Mouse (Mus musculus): ENCODE results near the gene Hist2h2aa2. TPM values are rescaled to one million over a fixed set of nuclear protein-coding genes. Genes with fewer than 3 reads are reported as not detected.
"Not testable (repeated sequence)": the region's sequence is repeated elsewhere in the genome, so short reads cannot be mapped to it uniquely, and the experiment has no call there.

The Hist2h2aa2 gene
- polyA plus RNA-seq, 1 experiment from 2014 or later, result 21.3 TPM

DNA sequence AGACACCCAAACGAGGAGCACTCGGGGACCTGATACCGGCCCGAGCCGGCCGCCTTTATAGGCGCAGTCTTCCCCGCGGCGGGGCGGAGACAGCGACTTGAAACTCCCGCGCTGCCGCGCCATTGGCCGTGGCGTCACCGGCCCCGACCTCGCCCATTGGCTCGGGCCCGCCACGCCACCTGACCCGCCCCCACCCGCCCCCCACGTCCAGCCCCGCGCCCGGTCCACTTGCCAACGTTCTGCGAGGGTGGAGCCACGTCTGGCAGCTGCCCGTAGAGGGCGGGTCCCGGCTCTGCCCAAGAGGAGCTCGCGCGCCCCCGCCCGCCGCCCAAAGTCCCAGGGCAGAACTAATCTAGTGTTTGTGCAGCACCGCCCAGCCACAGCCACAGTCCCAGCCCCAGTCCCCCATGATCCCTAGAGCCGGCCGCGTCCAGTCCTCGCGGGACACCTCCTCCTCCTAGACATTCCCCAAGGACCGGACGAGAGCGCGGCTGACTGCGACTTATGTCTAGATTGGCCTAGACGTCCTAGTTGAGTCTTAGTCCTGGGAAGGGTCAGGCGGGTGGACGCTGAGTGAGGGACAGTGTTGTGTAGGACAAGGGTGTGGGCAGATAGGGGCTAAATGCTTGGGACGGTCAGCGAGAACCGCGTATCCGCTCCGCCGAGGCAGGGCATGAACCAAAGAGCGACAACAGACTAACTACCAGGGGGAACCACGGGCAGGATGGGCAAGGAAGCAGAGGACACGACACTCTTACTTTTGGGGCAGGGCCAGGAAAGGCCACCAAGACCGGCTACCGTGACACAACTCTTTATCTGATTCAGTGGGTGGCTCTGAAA lies 902 bp downstream of the Hist2h2aa2 start, which contains the start of gene Hist2h3c2:
Gene Hist2h3c2, minus strand, starts transcription at position 174 of the 840 bp plus-strand sequence.
- H3K36me3 ChIP-seq; H3K9me3 ChIP-seq; H3K27me3 ChIP-seq (ENCODE audit: insufficient read depth, poor library complexity, severe bottlenecking); DNase-seq (ENCODE audit: low spot score): not testable (repeated sequence)
- Histone ChIP-seq H3K27ac (peak within 1 kb of the TSS; percentile 84), H3K4me1 (peaks cover 21% of the 10 kb centered on the region), H3K4me3 (peak within 1 kb of the TSS; percentile 64)
- WGBS, result under 1% methylated on average over 11 of the region's 68 CpGs

DNA sequence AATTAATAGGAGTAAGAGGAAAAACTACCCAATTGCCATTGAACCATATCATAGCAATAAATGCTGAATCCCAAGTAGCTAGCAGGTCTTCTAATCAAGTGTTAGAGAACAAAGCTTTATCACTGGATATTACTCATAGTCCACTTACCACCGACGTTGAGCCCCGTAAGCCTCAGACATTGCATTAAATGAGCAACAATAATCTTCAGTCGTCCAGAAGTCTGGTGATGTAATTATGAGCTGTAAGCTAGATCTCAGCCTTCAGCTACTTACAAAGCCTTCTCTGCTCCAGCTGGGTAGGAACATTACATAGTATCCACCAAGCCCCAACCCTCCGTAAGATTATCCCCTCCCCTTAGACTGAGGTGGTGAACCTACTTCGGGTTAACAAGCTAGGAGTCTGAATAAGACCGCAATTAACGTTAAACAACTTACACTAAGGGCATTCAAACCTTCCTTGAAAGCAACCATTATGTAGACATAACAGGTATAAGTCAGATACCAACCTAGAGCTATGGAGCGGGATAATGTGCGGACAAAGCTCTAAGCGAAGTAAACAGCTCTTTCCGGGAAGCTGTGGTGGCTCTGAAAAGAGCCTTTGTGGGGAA lies 2.1 kb downstream of the Hist2h2aa2 start:
- H3K27ac ChIP-seq, result peak overlapping the region; percentile 84
- no peaks in the 10 kb centered on the region for H3K9me3 ChIP-seq
- H3K36me3 ChIP-seq, result no peaks in the 10 kb centered on the region
- 2% methylated on average over 12 of the region's 12 CpGs for WGBS
- peak overlapping the region; percentile 64 for H3K4me3 ChIP-seq
- DNase-seq (ENCODE audit: low spot score), result no peak
- no peaks in the 10 kb centered on the region for H3K27me3 ChIP-seq (ENCODE audit: insufficient read depth, poor library complexity, severe bottlenecking)
- H3K4me1 ChIP-seq, result peaks cover 15% of the 10 kb centered on the region; the same call in 1 of the 2 replicates

DNA sequence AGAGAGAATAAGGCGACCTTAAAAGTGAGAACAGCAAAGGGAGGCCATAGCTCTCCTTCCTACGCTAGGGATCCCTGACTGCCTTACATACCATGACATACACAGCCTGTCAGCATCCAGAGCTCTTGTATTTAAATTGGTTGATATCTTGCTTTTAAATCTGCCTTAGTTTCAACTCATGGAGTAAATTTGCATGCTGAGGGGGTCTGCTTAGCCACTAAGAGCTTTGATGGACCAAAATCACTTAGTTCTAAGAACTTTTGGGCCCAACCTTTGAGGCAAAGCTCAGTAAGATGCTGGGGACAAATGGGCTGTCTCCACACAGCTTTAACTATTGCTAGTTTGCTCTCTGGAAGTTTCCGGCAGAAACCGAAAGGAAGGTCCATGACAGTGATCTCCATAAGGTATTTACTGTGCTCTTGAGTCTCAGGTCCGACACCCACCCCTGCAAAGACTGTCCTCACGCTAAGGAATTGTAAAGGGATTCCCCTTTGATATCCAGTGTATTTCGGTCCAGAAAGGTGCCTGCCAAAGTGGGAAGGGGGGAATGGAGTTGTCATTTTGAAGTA lies 2.7 kb downstream of the Hist2h2aa2 start:
- H3K4me3 ChIP-seq, result peak overlapping the region; percentile 64
- H3K27me3 ChIP-seq (ENCODE audit: insufficient read depth, poor library complexity, severe bottlenecking), result no peaks in the 10 kb centered on the region
- DNase-seq (ENCODE audit: low spot score), result no peak
- no peaks in the 10 kb centered on the region for H3K9me3 ChIP-seq
- H3K27ac ChIP-seq, result peak overlapping the region; percentile 84
- peaks cover 15% of the 10 kb centered on the region; the same call in 1 of the 2 replicates for H3K4me1 ChIP-seq
- H3K36me3 ChIP-seq, result no peaks in the 10 kb centered on the region
- WGBS, result 28% methylated on average over 7 of the region's 7 CpGs

DNA sequence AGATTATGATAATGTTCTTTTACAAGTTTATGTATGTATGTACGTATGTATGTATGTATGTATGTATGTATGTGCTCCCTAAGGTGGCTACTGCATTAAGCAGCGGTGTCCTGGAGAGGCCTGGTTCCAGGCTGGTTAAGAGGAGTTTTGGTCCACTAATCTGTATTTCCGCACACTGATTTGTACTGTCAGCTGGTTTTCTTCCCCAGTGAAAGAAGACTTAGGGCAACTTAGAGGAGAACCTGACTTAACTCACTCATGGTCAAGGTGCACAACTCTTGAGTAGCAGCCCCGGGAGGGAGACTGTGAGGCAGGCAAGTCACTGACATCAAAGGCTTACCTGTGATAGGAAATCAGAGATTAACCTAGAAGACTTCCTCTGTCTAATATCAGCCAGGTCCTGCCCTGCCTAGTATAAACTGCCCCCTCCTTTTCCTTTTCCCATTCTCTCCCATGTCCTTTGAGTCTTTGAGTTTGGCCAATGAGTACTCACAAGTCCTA lies 3.2 kb downstream of the Hist2h2aa2 start:
- Histone ChIP-seq H3K4me1 (peaks cover 15% of the 10 kb centered on the region; the same call in 1 of the 2 replicates), H3K36me3 (no peaks in the 10 kb centered on the region), H3K9me3 (no peaks in the 10 kb centered on the region), H3K27me3 (ENCODE audit: insufficient read depth, poor library complexity, severe bottlenecking) (no peaks in the 10 kb centered on the region), H3K27ac (peak overlapping the region; percentile 84; the same call in 1 of the 2 replicates), H3K4me3 (peak overlapping the region; percentile 64)
- DNase-seq (ENCODE audit: low spot score), result peak; percentile 77
- WGBS, result 77% methylated on average over 4 of the region's 4 CpGs

DNA sequence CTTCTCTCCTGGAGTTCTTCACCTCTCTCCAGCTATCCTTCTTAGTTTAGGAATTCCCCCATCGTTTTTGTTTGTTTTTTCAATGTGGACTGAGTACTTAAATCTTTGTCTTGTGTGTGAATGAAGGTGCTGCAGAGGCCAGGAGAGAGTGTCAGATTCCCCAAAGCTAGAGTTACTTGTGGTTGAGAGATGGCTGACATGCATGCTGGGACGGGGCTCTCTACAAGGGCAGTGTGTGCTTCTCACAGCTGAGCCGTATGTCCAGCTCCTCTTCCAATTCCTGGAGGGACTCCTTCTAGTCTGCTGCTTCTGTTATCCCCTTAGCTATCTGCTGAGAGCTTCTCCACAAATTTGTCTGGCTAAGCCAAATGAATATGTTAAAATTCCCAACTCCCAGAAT lies 4.2 kb downstream of the Hist2h2aa2 start:
- 47% methylated on average over 3 of the region's 3 CpGs for WGBS
- Histone ChIP-seq H3K27me3 (ENCODE audit: insufficient read depth, poor library complexity, severe bottlenecking) (no peaks in the 10 kb centered on the region), H3K4me1 (peaks cover 17% of the 10 kb centered on the region; the same call in 1 of the 2 replicates), H3K36me3 (no peaks in the 10 kb centered on the region), H3K4me3 (no peak overlapping the region), H3K9me3 (no peaks in the 10 kb centered on the region), H3K27ac (no peak overlapping the region)
- DNase-seq (ENCODE audit: low spot score), result no peak

DNA sequence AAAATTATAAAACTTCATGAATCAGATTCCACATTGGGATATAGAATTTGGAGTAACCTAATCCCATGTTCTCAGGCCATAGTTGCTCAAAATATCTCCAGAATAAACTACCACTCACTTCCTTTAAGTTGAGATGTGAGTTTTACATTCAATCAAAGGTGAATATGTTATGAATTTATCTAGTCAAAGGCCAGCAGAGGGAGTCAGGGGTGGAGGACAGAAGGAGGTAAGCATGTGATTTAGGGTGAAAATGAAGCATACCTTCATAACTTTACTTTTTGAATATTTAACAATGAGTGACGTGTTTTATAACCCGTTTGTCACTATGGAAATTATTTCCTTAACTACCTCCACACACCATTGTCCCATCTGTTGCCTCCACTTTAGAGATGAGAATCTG lies 5.2 kb downstream of the Hist2h2aa2 start:
- H3K9me3 ChIP-seq, result no peaks in the 10 kb centered on the region
- no peaks in the 10 kb centered on the region for H3K27me3 ChIP-seq (ENCODE audit: insufficient read depth, poor library complexity, severe bottlenecking)
- no peaks in the 10 kb centered on the region for H3K36me3 ChIP-seq
- DNase-seq (ENCODE audit: low spot score), result no peak
- H3K4me1 ChIP-seq, result peaks cover 14% of the 10 kb centered on the region; the same call in 1 of the 2 replicates
- no peak overlapping the region for H3K27ac ChIP-seq
- 74% methylated on average over 2 of the region's 2 CpGs for WGBS
- H3K4me3 ChIP-seq, result no peak overlapping the region

DNA sequence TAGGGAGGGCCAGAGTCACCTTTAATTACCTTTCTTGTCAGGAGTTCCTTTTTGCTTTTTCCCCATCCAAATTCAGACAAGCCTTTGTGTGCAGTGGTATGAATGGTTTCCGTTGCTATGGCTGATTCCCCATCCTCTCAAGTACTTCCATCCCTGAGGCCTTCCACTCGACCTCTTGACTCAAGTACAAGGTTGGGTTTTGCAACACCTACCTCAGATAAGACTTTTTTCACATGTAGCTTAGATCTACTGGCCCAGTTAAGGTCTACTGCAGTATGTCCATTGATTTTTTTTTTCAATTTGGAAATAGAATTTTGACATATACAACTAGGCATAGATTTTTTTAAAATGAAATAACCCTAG lies 8.3 kb downstream of the Hist2h2aa2 start:
- no peak for DNase-seq (ENCODE audit: low spot score)
- H3K9me3 ChIP-seq, result no peaks in the 10 kb centered on the region
- H3K27me3 ChIP-seq (ENCODE audit: insufficient read depth, poor library complexity, severe bottlenecking), result no peaks in the 10 kb centered on the region
- H3K27ac ChIP-seq, result no peak overlapping the region
- H3K4me1 ChIP-seq, result peaks cover 12% of the 10 kb centered on the region
- no peaks in the 10 kb centered on the region for H3K36me3 ChIP-seq
- H3K4me3 ChIP-seq, result no peak overlapping the region
- WGBS, result 49% methylated on average over 2 of the region's 2 CpGs

DNA sequence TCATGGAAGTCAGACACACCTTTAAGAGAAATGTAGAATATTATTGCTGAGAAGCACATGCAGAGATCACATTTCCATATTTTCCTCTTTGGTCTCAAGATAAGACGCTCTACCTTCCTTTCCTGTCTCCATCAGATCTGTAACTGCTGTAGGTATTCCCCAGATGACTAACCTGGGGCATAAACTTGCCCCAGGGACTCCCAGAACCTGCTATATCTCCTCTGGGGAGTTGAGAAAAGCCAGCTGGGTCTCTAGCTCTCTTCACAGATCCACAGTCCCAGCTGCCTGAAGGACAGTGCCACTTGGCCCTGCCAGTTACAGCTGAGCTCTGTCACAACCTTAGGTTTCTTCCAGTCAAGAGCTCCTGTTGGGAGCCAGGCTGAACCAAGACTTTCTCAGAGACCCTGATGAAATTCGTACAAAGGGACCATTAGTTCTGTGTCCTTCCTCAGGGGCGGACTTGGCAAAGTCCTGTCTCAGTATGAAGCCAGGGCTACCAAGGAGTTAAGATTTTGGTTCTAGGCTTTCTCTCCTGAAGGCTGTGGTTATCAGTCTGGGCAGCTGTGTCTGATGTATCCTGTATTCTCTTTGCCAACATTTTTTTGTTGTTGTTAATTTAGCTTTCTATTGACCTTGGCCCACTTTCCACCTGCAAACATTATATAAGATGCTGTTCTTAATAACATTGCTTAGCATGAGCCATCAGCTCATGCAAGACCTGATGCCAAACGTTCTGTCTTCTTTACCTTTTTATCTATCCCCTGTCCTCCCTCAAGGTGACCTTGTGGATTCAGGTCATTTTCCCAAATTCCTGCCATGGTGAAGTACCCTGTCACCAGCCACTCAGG lies 8.9 kb downstream of the Hist2h2aa2 start:
- 64% methylated on average over 4 of the region's 4 CpGs for WGBS
- Histone ChIP-seq H3K4me1 (peaks cover 17% of the 10 kb centered on the region), H3K36me3 (no peaks in the 10 kb centered on the region), H3K27me3 (ENCODE audit: insufficient read depth, poor library complexity, severe bottlenecking) (no peaks in the 10 kb centered on the region), H3K27ac (no peak overlapping the region), H3K4me3 (no peak overlapping the region), H3K9me3 (no peaks in the 10 kb centered on the region)
- no peak for DNase-seq (ENCODE audit: low spot score)

DNA sequence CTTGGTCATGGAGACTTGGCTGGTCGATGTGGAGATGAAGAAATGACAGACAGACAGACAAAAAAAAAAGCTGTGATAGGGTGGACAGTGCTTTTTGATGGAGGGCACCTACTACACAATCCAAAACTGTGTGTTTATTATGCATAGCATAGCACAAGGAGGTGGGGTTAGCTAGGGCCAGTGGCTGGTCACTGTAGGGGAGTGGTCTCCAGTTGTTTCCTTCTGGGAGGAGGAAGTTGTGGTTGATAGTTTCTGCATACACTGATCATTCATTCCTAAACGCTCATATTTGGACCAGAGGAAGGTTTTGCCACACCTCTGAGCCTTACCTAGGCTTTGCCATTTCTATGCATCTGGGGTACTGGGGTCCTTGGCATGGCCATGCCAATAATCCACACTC lies 9.7 kb downstream of the Hist2h2aa2 start:
- H3K27ac ChIP-seq, result no peak overlapping the region
- H3K27me3 ChIP-seq (ENCODE audit: insufficient read depth, poor library complexity, severe bottlenecking), result no peaks in the 10 kb centered on the region
- H3K36me3 ChIP-seq, result no peaks in the 10 kb centered on the region
- 64% methylated on average over 2 of the region's 2 CpGs for WGBS
- peaks cover 24% of the 10 kb centered on the region for H3K4me1 ChIP-seq
- DNase-seq (ENCODE audit: low spot score), result no peak
- no peaks in the 10 kb centered on the region for H3K9me3 ChIP-seq
- no peak overlapping the region for H3K4me3 ChIP-seq

DNA sequence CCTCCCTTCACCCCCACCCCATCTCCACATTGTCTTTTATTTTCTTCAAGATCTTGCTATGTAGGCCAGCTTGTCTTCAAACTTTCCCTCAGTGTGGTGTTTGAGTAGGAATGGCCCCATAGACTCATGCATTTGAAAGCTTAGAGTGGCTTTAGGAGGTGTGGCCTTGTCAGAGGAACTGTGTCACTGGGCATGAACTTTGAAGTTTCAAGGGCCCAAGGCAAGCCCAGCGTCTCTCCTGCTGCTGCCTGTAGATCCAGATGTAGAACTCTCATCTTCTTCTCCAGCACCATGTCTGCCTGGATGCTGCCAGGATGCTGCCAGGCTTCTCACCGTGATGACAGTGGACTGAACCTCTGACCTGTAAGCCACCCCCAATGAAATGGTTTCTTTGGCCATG lies 11.2 kb downstream of the Hist2h2aa2 start:
- 58% methylated on average over 2 of the region's 2 CpGs for WGBS
- DNase-seq (ENCODE audit: low spot score), result no peak

DNA sequence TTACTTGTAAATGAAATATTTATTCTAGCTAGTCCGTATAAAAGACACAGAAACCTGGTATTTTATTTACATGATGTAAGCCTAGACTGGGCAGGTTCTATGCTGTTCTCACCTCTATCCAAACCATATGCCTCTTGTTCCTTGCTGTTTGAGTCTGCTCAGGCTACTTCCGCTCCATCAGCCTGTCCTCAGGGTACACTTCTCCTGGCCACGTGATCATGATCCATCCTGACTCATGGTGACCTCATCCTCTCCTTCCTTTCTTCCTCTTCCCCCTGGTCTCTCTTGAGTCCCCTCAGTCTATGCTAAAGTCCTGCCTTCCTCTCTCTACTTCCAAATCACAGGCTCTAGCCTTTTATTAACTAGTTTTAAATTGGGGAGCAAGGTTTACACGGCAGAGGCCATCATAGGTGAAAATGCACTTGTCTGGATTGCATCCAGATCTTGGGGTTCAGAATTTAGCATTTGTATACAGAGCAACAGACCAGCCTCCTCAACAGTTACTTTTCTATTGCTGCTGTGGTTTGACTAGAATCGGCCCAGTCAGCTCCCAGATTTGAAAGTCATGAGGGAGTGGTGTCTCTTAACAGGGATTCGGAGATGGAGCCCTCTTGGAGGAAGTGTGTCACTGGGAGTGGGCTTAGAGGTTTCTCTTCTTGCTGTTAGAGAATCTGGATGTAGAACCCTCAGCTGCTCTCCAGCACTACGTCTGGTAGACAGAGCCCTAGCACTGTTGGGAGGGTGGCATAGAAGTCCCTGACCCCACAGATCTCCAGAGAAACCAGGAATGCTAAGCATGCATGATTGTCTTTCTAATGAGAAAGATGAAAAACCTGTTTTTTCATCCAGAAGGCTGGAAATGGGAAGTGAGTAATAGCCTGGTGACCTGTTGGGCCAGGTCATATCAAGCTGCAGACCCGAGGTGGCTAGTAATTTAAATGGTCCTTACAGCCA lies 13.1 kb downstream of the Hist2h2aa2 start:
- Histone ChIP-seq H3K36me3 (no peaks in the 10 kb centered on the region), H3K4me3 (no peak overlapping the region), H3K27me3 (ENCODE audit: insufficient read depth, poor library complexity, severe bottlenecking) (no peaks in the 10 kb centered on the region), H3K27ac (0 out of 2 replicates have a peak overlapping the region, but pooled peaks have one; percentile 59), H3K9me3 (no peaks in the 10 kb centered on the region), H3K4me1 (peaks cover 39% of the 10 kb centered on the region)
- DNase-seq (ENCODE audit: low spot score), result no peak
- 69% methylated on average over 8 of the region's 8 CpGs for whole genome bisulfite sequencing

More for the DNA sequence above, 11.2 kb downstream of the Hist2h2aa2 start:
- Histone ChIP-seq H3K27me3 (ENCODE audit: insufficient read depth, poor library complexity, severe bottlenecking) (no peaks in the 10 kb centered on the region), H3K36me3 (no peaks in the 10 kb centered on the region), H3K27ac (no peak overlapping the region), H3K9me3 (no peaks in the 10 kb centered on the region), H3K4me1 (peaks cover 33% of the 10 kb centered on the region), H3K4me3 (no peak overlapping the region)

Measured in heart, embryonic 10.5 days (tissue).